ENCODE assay signal across 8 mouse cellular contexts in the genomic region with DNA sequence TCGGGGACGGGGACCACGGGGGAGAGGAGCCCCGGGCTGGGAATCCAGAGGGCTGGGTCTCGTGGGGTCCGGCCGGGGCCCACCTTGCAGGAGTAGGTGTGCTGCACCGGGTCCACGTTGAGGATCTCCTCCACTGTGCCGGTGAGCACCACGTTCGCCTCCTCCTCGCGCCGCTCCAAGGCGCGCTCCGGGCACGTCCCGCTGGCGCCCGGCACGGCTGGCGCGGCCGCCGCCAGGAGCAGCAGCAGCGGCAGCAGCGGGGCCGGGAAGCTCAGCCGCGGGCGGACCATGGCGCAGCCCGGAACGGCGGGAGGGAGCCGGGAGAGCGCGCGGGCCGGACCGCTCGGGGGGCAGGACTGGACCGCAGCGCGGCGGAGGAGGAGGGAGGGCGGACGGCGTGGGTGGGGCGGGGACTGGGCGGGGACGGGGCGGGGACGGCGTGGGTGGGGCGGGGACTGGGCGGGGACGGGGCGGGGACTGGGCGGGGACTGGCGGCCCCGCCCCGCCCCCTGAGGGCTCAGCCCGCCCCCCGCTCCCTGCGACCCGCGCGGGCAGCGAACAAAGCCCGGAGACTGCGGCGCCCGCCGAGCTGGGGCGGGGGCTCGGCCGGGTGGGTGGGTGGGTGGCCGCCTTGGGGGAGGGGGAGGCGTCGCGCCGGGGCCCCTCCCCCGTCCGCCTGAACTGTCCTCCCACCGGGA. TPM values are rescaled to one million over a fixed set of nuclear protein-coding genes. Genes with fewer than 3 reads are reported as not detected.
DNase-seq lines count a peak whose midpoint lies in the region; ATAC-seq lines count a peak whose summit lies in the region.

A gene (minus strand): TSS at position 358 of the 698 bp plus-strand sequence.

- H3K27me3 ChIP-seq in limb, embryonic 13.5 days: peaks cover 4% of the 10 kb centered on the region
- H3K27me3 ChIP-seq in midbrain, embryonic 14.5 days (ENCODE audit: control insufficient read depth, insufficient read depth, low read length): no peaks in the 10 kb centered on the region

- peak within 1 kb of the TSS; percentile 85 for H3K4me2 ChIP-seq in limb, embryonic 13.5 days (replicated peaks)
- peak within 1 kb of the TSS; percentile 88 for H3K4me2 ChIP-seq in midbrain, embryonic 14.5 days (ENCODE audit: low read length)

- H3K4me1 ChIP-seq in limb, embryonic 13.5 days: peaks cover 46% of the 10 kb centered on the region
- H3K4me1 ChIP-seq in midbrain, embryonic 14.5 days (ENCODE audit: control insufficient read depth, insufficient read depth, low read length): peaks cover 27% of the 10 kb centered on the region

- H3K36me3 ChIP-seq in limb, embryonic 13.5 days: peaks cover 30% of the 10 kb centered on the region
- H3K36me3 ChIP-seq in midbrain, embryonic 14.5 days (ENCODE audit: control insufficient read depth, insufficient read depth, low read length): peaks cover 16% of the 10 kb centered on the region; the same call in 1 of the 2 replicates

- DNase-seq in embryo, embryonic 10 days (ENCODE audit: low spot score): peak; percentile 74
- DNase-seq in embryo, embryonic 10.5 days (ENCODE audit: low spot score): no peak
- DNase-seq in cerebellum, postnatal 36 days: peak; percentile 62 to 77
- peak; percentile 77 to 81 for DNase-seq in heart, adult 18-20 months
- DNase-seq in kidney, adult 11 months: peak; percentile 50
- DNase-seq in midbrain, embryonic 14.5 days: peak; percentile 93
- DNase-seq in spleen, postnatal 36 days (ENCODE audit: low spot score in 2 of 2): peak; percentile 53 to 55

- H3K9me3 ChIP-seq in limb, embryonic 13.5 days: no peaks in the 10 kb centered on the region
- no peaks in the 10 kb centered on the region for H3K9me3 ChIP-seq in midbrain, embryonic 14.5 days (ENCODE audit: control insufficient read depth, low read length)

- WGBS in limb, embryonic 13.5 days: 0% methylated on average over 22 of the region's 88 CpGs
- under 1% methylated on average over 57 of the region's 88 CpGs for WGBS in midbrain, embryonic 14.5 days

- peak within 1 kb of the TSS; percentile 89 for H3K27ac ChIP-seq in limb, embryonic 13.5 days
- peak within 1 kb of the TSS; percentile 93 for H3K27ac ChIP-seq in midbrain, embryonic 14.5 days (replicated peaks; ENCODE audit: low read depth, low read length)

- peak; percentile 84 for ATAC-seq in limb, embryonic 13.5 days (ENCODE audit: low FRiP score, low read depth)
- peak; percentile 87 for ATAC-seq in midbrain, embryonic 14.5 days (ENCODE audit: low FRiP score, low TSS enrichment)

- peak within 1 kb of the TSS; percentile 92 for H3K9ac ChIP-seq in limb, embryonic 13.5 days
- H3K9ac ChIP-seq in midbrain, embryonic 14.5 days (replicated peaks; ENCODE audit: low read length): peak within 1 kb of the TSS; percentile 80

- peak within 1 kb of the TSS; percentile 85 for H3K4me3 ChIP-seq in limb, embryonic 13.5 days
- peak within 1 kb of the TSS; percentile 90 for H3K4me3 ChIP-seq in midbrain, embryonic 14.5 days (replicated peaks; ENCODE audit: low read depth, low read length)

RNA-seq across cellular contexts. Expression of the gene that starts here (rescaled TPM):
- total RNA-seq in heart, adult 18-20 months (2021): 10 to 100 TPM; 22.6 to 24.7 TPM
- polyA plus RNA-seq in limb, embryonic 13.5 days (2015; fragmentation: Nextera tagmentation; extraction: Ambion mirVana): 69.5 and 73.9 TPM in 2 replicates
- polyA plus RNA-seq in midbrain, embryonic 14.5 days (2014; fragmentation: Nextera tagmentation; extraction: Ambion mirVana): 122 and 142 TPM in 2 replicates
